Mouse (Mus musculus) forebrain, embryonic 15.5 days (tissue): ENCODE measurements around the gene Pde6g. TPM values are rescaled to one million over a fixed set of nuclear protein-coding genes. Genes with fewer than 3 reads are reported as not detected.

ENCODE experiments used
- ATAC-seq: fragments of 200-750 bp; cut with Nextera tagmentation; replicated peaks from 2 replicates; pipeline ENCODE4 v1.8.0; 2017; ENCODE audit warnings: mild to moderate bottlenecking, moderate TSS enrichment, moderate library complexity
- H3K27ac ChIP-seq: fragments of 300-500 bp; sonication (generic); replicated peaks from 2 replicates; pipeline ENCODE4 v1.5.1; 2015; ENCODE audit warnings: mild to moderate bottlenecking, inconsistent platforms
- H3K27me3 ChIP-seq: fragments of 300-500 bp; sonication (generic); 2 replicates; pipeline ENCODE4 v1.6.1; 2015; ENCODE audit warnings: inconsistent platforms
- H3K36me3 ChIP-seq: fragments of 300-500 bp; sonication (generic); 2 replicates; pipeline ENCODE4 v1.6.1; 2015; ENCODE audit warnings: mild to moderate bottlenecking, inconsistent platforms
- H3K4me1 ChIP-seq: fragments of 300-500 bp; sonication (generic); 2 replicates; pipeline ENCODE4 v1.6.1; 2015; ENCODE audit warnings: inconsistent platforms
- H3K4me2 ChIP-seq: fragments of 300-500 bp; sonication (generic); replicated peaks from 2 replicates; pipeline ENCODE4 v1.6.1; 2015; ENCODE audit warnings: mild to moderate bottlenecking, inconsistent platforms
- H3K4me3 ChIP-seq: fragments of 300-500 bp; sonication (generic); 2 replicates; pipeline ENCODE4 v1.5.1; 2015; ENCODE audit warnings: mild to moderate bottlenecking, inconsistent platforms
- H3K9ac ChIP-seq: fragments of 300-500 bp; sonication (generic); replicated peaks from 2 replicates; pipeline ENCODE4 v1.6.1; 2015; ENCODE audit warnings: mild to moderate bottlenecking, inconsistent platforms
- H3K9me3 ChIP-seq: fragments of 300-500 bp; sonication (generic); 2 replicates; pipeline ENCODE4 v1.6.1; 2016; ENCODE audit warnings: inconsistent platforms
- WGBS: fragments of 180-500 bp; shearing (Covaris S2); methylation state at CpG from one replicate; pipeline ENCODE4 v1.1.7; 2015; ENCODE audit warnings: mixed read lengths; 5-methylcytosine and 5-hydroxymethylcytosine counted together
- polyA plus RNA-seq: library from polyadenylated mRNA; unstranded; fragments of >200 nt; fragmentation: Nextera tagmentation; extraction: Ambion mirVana; gene quantifications from 2 replicates; pipeline ENCODE4 v1.2.1, GENCODE M21; 2015

Pde6g gene
- polyA plus RNA-seq, 1 experiment from 2014 or later = 0.18 TPM

- Histone ChIP-seq H3K9me3 (no peaks in the 10 kb centered on the region), H3K4me3 (no peak overlapping the region), H3K9ac (no peak overlapping the region), H3K4me1 (peaks cover 29% of the 10 kb centered on the region), H3K4me2 (no peak overlapping the region), H3K36me3 (peaks cover 46% of the 10 kb centered on the region), H3K27me3 (no peaks in the 10 kb centered on the region), H3K27ac (no peak overlapping the region)
- WGBS = 92% methylated on average over 5 of the region's 5 CpGs
- ATAC-seq = no peak
Measured at GRCm38 (mm10) chr11:120464365-120464764, 11.1 kb upstream of the Pde6g start.

DNA sequence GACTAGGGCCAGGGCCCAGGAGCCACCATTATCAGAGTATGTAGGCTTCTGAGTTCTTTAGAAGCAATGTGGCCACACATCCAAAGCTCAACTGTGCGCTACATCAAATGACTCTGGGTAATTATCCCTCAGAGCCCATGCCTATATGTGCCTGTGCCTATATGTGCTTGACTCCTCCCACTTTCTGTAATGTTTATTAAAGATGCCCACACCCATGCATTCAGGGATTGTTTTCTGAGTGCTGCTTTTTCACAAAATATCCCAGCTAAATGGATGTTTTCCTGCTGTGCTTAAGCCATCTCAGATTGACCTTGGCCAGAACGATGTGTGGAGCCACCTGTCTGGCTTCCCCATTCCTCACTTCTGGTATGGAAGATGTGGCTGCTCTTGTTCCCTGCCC is 10.2 kb upstream of the Pde6g start:
- H3K4me2 ChIP-seq = no peak overlapping the region
- no peak overlapping the region for H3K27ac ChIP-seq
- no peak overlapping the region for H3K9ac ChIP-seq
- H3K4me3 ChIP-seq = no peak overlapping the region
- no peaks in the 10 kb centered on the region for H3K9me3 ChIP-seq
- 96% methylated on average over 2 of the region's 2 CpGs for WGBS
- H3K4me1 ChIP-seq = peaks cover 30% of the 10 kb centered on the region
- peaks cover 44% of the 10 kb centered on the region for H3K36me3 ChIP-seq
- no peak for ATAC-seq
- no peaks in the 10 kb centered on the region for H3K27me3 ChIP-seq

DNA sequence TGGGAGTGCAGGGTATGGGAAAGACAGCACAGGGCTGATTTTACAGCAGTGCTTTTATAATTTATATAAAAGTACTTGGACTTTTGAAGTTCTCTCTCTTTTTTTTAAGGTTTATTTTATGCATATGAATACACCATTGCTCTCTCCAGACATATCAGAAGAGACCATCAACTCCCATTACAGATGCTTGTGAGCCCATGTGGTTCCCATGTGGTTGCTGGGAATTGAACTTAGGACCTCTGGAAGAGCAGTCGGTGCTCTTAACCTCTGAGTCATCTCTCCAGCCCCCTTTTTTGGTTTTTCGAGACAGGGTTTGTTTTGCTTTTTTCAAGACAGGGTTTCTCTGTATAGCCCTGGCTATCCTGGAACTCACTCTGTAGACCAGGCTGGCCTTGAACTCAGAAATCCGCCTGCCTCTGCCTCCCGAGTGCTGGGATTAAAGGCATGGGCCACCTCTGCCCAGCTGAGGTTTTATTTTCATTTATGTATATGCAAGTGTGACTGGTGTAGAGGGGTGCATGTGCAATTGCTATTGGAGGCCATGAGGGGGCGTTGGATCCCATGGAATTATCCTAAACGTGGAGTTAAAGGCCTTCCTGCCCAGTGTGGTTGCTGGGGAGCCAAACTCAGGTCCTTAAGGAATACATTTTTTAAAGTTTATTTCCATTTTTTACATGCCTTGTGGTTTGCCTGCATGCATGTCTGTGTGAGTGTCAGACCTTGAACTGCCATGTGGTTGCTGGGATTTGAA is 5.7 kb upstream of the Pde6g start:
- H3K9me3 ChIP-seq = no peaks in the 10 kb centered on the region
- no peaks in the 10 kb centered on the region for H3K27me3 ChIP-seq
- no peak overlapping the region for H3K27ac ChIP-seq
- peaks cover 40% of the 10 kb centered on the region for H3K36me3 ChIP-seq
- peak overlapping the region; percentile 88 for H3K4me3 ChIP-seq
- no peak for ATAC-seq
- peaks cover 18% of the 10 kb centered on the region for H3K4me1 ChIP-seq
- 70% methylated on average over 6 of the region's 6 CpGs for WGBS
- peak overlapping the region; percentile 95 for H3K9ac ChIP-seq
- H3K4me2 ChIP-seq = peak overlapping the region; percentile 83

DNA sequence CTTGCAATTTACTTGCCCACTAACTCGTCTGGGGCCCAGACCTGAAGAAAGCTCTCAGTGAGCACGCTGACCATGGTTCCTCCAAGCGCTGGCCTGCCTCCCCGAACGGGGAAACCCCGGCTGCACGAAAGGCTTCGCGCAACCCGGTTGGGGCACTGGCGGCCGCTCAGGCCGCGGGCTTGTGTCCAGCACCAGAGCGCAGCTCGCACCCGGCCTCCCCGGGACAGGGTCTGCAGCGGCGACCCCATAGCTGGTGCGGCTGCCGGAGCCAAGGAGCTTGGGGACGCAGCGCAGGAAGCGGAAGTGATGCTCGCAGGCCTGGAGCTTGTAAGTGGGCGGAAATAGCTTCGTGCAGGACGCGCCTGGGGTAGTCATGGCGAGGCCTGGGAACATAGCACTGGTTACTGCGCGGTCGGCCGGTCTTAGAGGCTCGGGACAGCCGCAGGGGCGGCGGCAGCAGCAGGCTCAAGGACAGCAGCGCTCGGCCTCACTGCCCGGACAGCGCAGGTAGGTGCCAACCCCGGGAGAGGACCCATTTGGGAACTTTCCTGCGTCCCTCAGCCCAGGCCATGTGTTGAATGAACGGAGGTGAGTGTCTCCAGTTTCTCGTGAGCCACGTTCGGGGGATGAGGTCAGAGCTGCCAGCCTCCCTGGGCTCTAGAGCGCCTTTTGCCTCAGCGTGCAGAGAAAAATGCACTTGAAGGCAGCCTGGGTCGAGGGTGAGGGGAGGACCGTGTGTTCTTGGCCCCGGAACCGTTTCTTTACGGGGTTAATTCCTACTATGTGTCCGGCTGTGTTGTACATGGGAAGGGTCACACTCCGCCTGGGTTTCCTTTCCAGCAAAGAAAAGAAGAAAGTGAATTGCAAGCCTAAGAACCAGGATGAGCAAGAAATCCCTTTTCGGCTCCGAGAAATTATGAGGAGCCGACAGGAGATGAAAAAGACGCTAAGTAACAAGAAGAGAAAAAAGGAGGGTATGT is 4.8 kb upstream of the Pde6g start, which contains the start of the genes Oxld1 and Ccdc137:
Gene Oxld1, minus strand, starts transcription at position 297 of the 980 bp plus-strand sequence.
Gene Ccdc137, plus strand, starts transcription at position 344 of the 980 bp plus-strand sequence.
- peak within 1 kb of the TSS; percentile 75 for H3K27ac ChIP-seq
- WGBS = 5% methylated on average over 62 of the region's 62 CpGs
- no peaks in the 10 kb centered on the region for H3K9me3 ChIP-seq
- peaks cover 18% of the 10 kb centered on the region for H3K4me1 ChIP-seq
- peak within 1 kb of the TSS; percentile 83 for H3K4me2 ChIP-seq
- peaks cover 31% of the 10 kb centered on the region for H3K36me3 ChIP-seq
- peak within 1 kb of the TSS; percentile 88 for H3K4me3 ChIP-seq
- no peaks in the 10 kb centered on the region for H3K27me3 ChIP-seq
- ATAC-seq = peak; percentile 93
- peak within 1 kb of the TSS; percentile 95 for H3K9ac ChIP-seq

GRCm38 (mm10) chr11:120457370-120457769 is 4.1 kb upstream of the Pde6g start:
- ATAC-seq = no peak; the same call in 1 of the 2 replicates
- peak overlapping the region; percentile 95 for H3K9ac ChIP-seq
- 30% methylated on average over 14 of the region's 14 CpGs for WGBS

DNA sequence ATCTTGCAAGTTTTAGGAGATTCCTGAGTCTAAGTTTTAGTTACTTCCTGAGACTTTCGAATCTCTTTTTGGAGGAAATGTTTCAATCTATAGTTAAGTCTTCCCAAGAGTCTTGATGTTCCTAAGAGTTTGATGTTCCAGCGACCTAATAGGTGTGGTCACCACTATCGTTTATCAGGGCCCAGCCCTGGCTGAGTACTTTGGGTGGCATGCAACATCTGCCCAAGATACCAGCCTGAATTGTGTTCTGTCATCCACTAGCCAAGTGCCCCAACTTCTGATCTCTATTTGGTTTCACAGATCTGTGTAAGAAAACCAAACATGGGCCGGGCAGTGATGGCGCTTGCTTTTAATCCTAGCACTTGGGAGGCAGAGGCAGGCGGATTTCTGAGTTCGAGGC is 2.1 kb upstream of the Pde6g start:
- H3K9ac ChIP-seq = no peak overlapping the region
- H3K27me3 ChIP-seq = no peaks in the 10 kb centered on the region
- peaks cover 18% of the 10 kb centered on the region for H3K4me1 ChIP-seq
- H3K27ac ChIP-seq = no peak overlapping the region
- ATAC-seq = no peak
- H3K4me2 ChIP-seq = no peak overlapping the region
- H3K9me3 ChIP-seq = no peaks in the 10 kb centered on the region
- H3K36me3 ChIP-seq = peaks cover 8% of the 10 kb centered on the region; the same call in 1 of the 2 replicates
- WGBS = 94% methylated on average over 7 of the region's 7 CpGs
- H3K4me3 ChIP-seq = no peak overlapping the region

More at GRCm38 (mm10) chr11:120457370-120457769, 4.1 kb upstream of the Pde6g start:
- Histone ChIP-seq H3K4me3 (peak overlapping the region; percentile 88), H3K36me3 (peaks cover 24% of the 10 kb centered on the region), H3K27ac (peak overlapping the region; percentile 75), H3K9me3 (no peaks in the 10 kb centered on the region), H3K4me1 (peaks cover 18% of the 10 kb centered on the region), H3K27me3 (no peaks in the 10 kb centered on the region), H3K4me2 (peak overlapping the region; percentile 83)

GRCm38 (mm10) chr11:120454965-120455364 is 1.7 kb upstream of the Pde6g start:
- WGBS = 92% methylated on average over 4 of the region's 4 CpGs
- H3K4me3 ChIP-seq = no peak overlapping the region
- no peaks in the 10 kb centered on the region for H3K9me3 ChIP-seq
- no peak overlapping the region for H3K9ac ChIP-seq
- H3K4me1 ChIP-seq = peaks cover 18% of the 10 kb centered on the region
- ATAC-seq = no peak
- H3K27me3 ChIP-seq = no peaks in the 10 kb centered on the region
- H3K27ac ChIP-seq = no peak overlapping the region
- H3K36me3 ChIP-seq = peaks cover 6% of the 10 kb centered on the region; the same call in 1 of the 2 replicates
- H3K4me2 ChIP-seq = no peak overlapping the region

DNA sequence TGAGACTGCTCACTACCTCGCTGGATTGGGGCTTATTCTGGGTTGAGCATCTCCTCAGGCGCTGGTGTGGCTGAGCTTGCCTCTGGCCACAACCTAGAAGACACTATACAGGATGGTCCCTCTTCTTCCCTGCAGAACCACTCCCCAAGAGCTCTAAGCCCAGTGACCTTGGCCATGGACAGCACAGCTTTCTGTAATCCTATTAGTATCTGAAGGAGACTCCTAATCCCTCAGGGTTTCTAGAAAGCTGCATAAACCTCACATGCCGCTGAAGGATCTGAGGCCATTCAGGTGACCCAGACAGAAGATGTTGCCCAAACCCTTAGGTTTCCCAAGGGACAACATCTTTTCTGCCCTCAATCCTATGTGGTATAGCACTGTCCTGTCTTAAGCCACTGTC is 1.1 kb downstream of the Pde6g start:
- Histone ChIP-seq H3K9ac (no peak overlapping the region), H3K4me1 (peaks cover 4% of the 10 kb centered on the region), H3K4me3 (no peak overlapping the region), H3K4me2 (no peak overlapping the region), H3K27me3 (no peaks in the 10 kb centered on the region), H3K27ac (no peak overlapping the region), H3K9me3 (no peaks in the 10 kb centered on the region), H3K36me3 (no peaks in the 10 kb centered on the region)
- no peak for ATAC-seq
- 65% methylated on average over 3 of the region's 3 CpGs for WGBS

DNA sequence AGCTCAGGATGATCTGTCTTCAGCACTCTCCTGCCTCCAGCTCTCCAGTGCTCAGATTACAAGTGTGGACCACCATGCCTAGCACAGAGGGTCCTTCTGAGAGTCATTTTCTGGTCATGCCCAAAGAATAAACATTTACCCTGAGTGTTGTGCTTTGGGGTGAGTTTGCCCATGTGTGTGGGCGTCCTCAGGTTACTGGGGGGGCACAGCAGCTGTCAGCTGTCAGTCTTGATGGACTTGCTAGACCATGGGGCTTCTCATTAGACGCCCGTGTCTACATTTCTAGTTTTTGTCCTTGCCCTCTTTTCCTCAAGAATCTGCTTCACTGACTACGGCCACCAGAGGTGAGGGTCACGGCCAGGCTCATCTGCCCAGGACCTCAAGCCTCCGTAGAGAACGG is 6.1 kb downstream of the Pde6g start:
- no peak for ATAC-seq
- Histone ChIP-seq H3K4me3 (no peak overlapping the region), H3K27ac (no peak overlapping the region), H3K9ac (no peak overlapping the region), H3K27me3 (no peaks in the 10 kb centered on the region), H3K36me3 (no peaks in the 10 kb centered on the region), H3K4me2 (no peak overlapping the region), H3K9me3 (no peaks in the 10 kb centered on the region), H3K4me1 (no peaks in the 10 kb centered on the region)
- 81% methylated on average over 7 of the region's 7 CpGs for WGBS

GRCm38 (mm10) chr11:120445475-120445874 is 7.8 kb downstream of the Pde6g start:
- H3K4me3 ChIP-seq = no peak overlapping the region
- no peak overlapping the region for H3K4me2 ChIP-seq
- H3K27me3 ChIP-seq = no peaks in the 10 kb centered on the region
- H3K36me3 ChIP-seq = no peaks in the 10 kb centered on the region
- no peaks in the 10 kb centered on the region for H3K9me3 ChIP-seq
- no peak overlapping the region for H3K27ac ChIP-seq
- no peaks in the 10 kb centered on the region for H3K4me1 ChIP-seq
- 68% methylated on average over 3 of the region's 3 CpGs for WGBS
- no peak overlapping the region for H3K9ac ChIP-seq
- ATAC-seq = no peak

DNA sequence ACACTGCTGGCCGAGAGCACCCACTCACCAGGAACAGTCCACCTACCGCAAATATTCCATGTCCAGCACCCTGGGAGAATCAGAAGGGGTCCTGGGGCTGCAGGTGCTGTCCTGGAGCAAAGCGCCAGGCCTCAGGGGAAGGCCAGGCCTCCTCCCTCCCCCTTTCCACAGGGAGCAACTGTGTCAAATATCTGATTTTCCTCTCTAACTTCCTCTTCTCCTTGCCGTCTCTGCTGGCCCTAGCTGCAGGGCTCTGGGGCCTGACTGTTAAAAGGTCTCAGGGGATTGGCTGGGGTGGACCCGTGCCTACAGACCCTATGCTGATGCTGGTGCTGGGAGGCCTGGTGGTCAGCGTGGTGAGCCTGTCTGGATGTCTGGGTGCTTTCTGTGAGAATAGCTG is 9.2 kb downstream of the Pde6g start:
- H3K27ac ChIP-seq = no peak overlapping the region
- H3K4me3 ChIP-seq = no peak overlapping the region
- no peak for ATAC-seq
- no peaks in the 10 kb centered on the region for H3K36me3 ChIP-seq
- H3K4me2 ChIP-seq = no peak overlapping the region
- H3K9ac ChIP-seq = no peak overlapping the region
- H3K4me1 ChIP-seq = no peaks in the 10 kb centered on the region
- no peaks in the 10 kb centered on the region for H3K9me3 ChIP-seq
- no peaks in the 10 kb centered on the region for H3K27me3 ChIP-seq
- WGBS = 79% methylated on average over 6 of the region's 6 CpGs

- H3K4me2 ChIP-seq = no peak overlapping the region
- H3K36me3 ChIP-seq = no peaks in the 10 kb centered on the region
- 90% methylated on average over 3 of the region's 3 CpGs for WGBS
- no peaks in the 10 kb centered on the region for H3K9me3 ChIP-seq
- no peak overlapping the region for H3K4me3 ChIP-seq
- no peak overlapping the region for H3K27ac ChIP-seq
- H3K9ac ChIP-seq = no peak overlapping the region
- ATAC-seq = no peak
- no peaks in the 10 kb centered on the region for H3K4me1 ChIP-seq
- no peaks in the 10 kb centered on the region for H3K27me3 ChIP-seq
Measured at GRCm38 (mm10) chr11:120442765-120443280, 10.5 kb downstream of the Pde6g start.
